Mouse (Mus musculus) cerebellum, postnatal 25 days (tissue): ENCODE results near the gene Zcchc2.

Source experiments
- DNase-seq, 2 experiments: peaks; one replicate each; pipeline ENCODE4 v3.0.0; 2021; ENCODE audit warnings: mixed read lengths in 2 of 2

Gene Zcchc2

DNA sequence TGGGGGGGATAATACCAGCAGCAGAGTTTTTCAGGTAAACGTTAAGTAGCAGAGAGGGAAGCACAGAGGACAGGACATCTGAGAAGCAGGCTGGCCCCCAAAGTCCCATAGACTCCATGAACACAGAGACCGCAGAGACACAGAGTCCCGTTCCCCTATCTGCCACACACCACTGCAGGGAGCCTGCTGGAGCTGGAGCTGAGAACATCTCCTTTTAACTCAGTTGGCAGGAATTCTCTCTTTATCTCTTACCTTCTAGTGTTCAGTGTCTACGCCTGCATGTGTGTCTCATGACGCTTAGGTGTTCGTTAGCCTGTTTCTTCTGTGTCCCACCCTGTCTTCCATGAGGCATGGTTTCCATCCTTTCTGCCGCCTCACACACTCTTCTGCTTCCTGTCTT, 83.0 kb downstream of the Zcchc2 start:
- no peak for DNase-seq

DNA sequence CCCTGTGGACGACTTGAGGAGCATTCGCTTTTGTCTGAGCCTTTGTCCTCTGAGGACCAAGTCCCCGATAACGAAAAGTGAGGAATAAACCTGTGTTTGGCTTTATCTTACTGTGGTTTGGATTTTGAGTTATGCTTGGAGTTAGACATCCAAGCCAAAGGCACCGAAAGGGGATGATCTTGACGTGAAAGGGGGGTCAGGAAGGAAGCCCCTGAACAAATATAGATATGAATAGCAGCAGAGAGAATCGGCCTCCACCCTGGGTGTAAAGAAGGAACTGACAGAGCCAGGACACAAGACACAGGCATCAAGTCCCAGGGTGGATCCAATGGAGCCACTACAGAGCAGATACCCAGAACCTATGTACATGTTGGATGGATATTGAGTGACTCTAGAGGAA, 83.9 kb downstream of the Zcchc2 start:
- DNase-seq: no peak

DNA sequence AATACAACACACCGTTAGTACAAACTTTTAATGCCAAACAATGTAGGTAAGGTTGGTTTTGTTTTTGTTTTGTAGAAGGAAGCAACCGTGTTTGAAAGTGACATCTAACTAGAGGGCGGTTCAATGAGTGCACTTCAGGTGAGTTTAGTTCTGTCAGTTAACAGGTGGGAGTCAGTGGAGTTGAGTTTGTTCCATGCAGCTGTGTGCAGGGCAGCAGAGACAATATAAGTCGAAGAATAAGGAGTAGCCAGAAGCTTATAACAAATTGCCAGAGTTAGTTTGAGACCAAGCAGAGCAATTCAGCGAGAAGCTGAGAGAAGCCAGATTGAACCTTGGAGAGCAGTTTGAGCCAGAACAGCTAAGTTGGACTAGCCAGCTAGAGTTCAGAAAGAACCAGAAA, 84.5 kb downstream of the Zcchc2 start:
- DNase-seq: no peak

DNA sequence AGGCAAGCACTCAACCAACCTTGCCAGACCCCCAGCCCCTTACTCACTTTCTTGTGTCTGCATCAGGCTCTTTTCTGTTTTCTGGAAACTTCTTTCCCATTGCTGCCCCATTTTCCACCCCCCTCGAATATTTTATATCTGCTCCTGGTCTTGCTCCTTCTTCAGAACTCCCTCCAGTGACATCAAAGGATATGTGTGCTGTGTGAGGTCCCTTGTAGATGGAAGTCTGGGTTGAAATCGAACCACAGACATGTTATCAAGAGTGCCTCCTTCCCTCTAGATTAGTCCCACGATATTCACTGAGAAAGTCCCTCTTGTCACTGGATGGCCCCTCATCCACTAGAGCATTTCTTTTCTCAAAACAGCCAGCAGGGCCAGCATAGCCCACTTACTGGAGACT, 86.4 kb downstream of the Zcchc2 start:
- no peak for DNase-seq

DNA sequence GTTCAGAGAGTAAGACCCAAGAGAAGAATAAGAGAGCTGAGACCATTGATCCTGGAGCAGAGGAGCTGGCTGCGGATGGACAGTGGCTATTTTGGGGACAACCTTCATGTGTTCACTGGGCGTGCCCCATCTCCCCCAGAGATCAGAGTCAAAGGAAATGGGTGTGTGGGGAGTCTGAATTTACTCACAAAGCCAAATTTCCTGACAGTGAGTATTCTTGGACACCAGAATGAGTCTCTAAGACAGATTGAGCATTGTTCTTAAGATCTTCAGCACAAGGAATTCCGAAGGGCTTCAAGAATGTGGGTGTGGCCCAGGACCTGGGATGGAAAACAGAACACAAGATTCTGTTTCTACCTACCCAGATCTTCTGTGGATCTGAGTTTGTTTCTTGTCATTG, 87.0 kb downstream of the Zcchc2 start:
- DNase-seq: no peak
